In genomic region chr8:64849091-64849896, GRCm38 (mm10) we compare ENCODE assay signal across 8 mouse cellular contexts. TPM values are rescaled to one million over a fixed set of nuclear protein-coding genes. Genes with fewer than 3 reads are reported as not detected.
DNase-seq lines count a peak whose midpoint lies in the region; ATAC-seq and TF ChIP-seq lines count a peak whose summit lies in the region.

No protein-coding gene starts in this region.

- under 1% methylated on average over 59 of the region's 100 CpGs for WGBS in hindbrain, embryonic 11.5 days
- WGBS in macrophage (ENCODE audit: missing documents), result 1% methylated on average over 82 of the region's 100 CpGs
- under 1% methylated on average over 84 of the region's 100 CpGs for WGBS in stomach, embryonic 16.5 days

- H3K4me2 ChIP-seq in hindbrain, embryonic 11.5 days (replicated peaks; ENCODE audit: low read depth, low read length), result peak overlapping the region; percentile 70
- peak overlapping the region; percentile 86 for H3K4me2 ChIP-seq in stomach, embryonic 16.5 days (ENCODE audit: low read depth, low read length)

- peaks cover 30% of the 10 kb centered on the region for H3K4me1 ChIP-seq in G1E (ENCODE audit: insufficient read depth, low read depth, low read length)
- H3K4me1 ChIP-seq in hindbrain, embryonic 11.5 days (replicated peaks; ENCODE audit: control insufficient read depth, insufficient read depth, low read length), result peaks cover 4% of the 10 kb centered on the region
- peaks cover 8% of the 10 kb centered on the region for H3K4me1 ChIP-seq in stomach, embryonic 16.5 days (ENCODE audit: control insufficient read depth, insufficient read depth, low read length)

- peak; percentile 58 to 72 for DNase-seq in layer of hippocampus, postnatal 10 days (ENCODE audit: low spot score in 2 of 2)
- no peak for DNase-seq in layer of hippocampus, adult 9-10 months (ENCODE audit: low spot score)
- peak; percentile 13 for DNase-seq in G1E (ENCODE audit: low spot score)
- DNase-seq in embryo, embryonic 10 days (ENCODE audit: low spot score), result peak; percentile 47
- peak; percentile 74 for DNase-seq in hindbrain, embryonic 11.5 days (ENCODE audit: low spot score)
- no peak for DNase-seq in yolk sac, embryonic 10.5 days (ENCODE audit: low spot score)

- TF ChIP-seq CTCF in G1E (IDR thresholded peaks at IDR 0.05; ENCODE audit: low read depth, low read length), result no peak

- H3K4me3 ChIP-seq in G1E (ENCODE audit: low read depth, low read length) (peak overlapping the region; percentile 86), macrophage (ENCODE audit: inconsistent target) (peak overlapping the region; percentile 32)
- peak overlapping the region; percentile 79 for H3K4me3 ChIP-seq in hindbrain, embryonic 11.5 days (ENCODE audit: low read depth, low read length)
- H3K4me3 ChIP-seq in stomach, embryonic 16.5 days (replicated peaks; ENCODE audit: low read length), result peak overlapping the region; percentile 76

- H3K79me2 ChIP-seq in macrophage (ENCODE audit: inconsistent target), result peaks cover 47% of the 10 kb centered on the region

- no peaks in the 10 kb centered on the region for H3K9me3 ChIP-seq in G1E (replicated peaks)
- no peaks in the 10 kb centered on the region for H3K9me3 ChIP-seq in hindbrain, embryonic 11.5 days (ENCODE audit: control insufficient read depth, low read length)
- no peaks in the 10 kb centered on the region for H3K9me3 ChIP-seq in stomach, embryonic 16.5 days (replicated peaks; ENCODE audit: control insufficient read depth, low read length)

- peak overlapping the region; percentile 88 for H3K27ac ChIP-seq in hindbrain, embryonic 11.5 days (ENCODE audit: low read depth, low read length)
- no peak overlapping the region for H3K27ac ChIP-seq in macrophage
- peak overlapping the region; percentile 65 for H3K27ac ChIP-seq in stomach, embryonic 16.5 days (ENCODE audit: low read length)

- ATAC-seq in G1E (ENCODE audit: extremely low read depth, insufficient number of reproducible peaks, low FRiP score, poor library complexity, severe bottlenecking), result 0 out of 2 replicates have a peak, but pooled peaks have one; percentile 24
- peak; percentile 87 for ATAC-seq in hindbrain, embryonic 11.5 days (ENCODE audit: low FRiP score)
- ATAC-seq in stomach, embryonic 16.5 days (ENCODE audit: insufficient read depth, low FRiP score), result peak; percentile 78

- peaks cover 13% of the 10 kb centered on the region for H3K27me3 ChIP-seq in G1E (ENCODE audit: insufficient read depth, low read length)
- no peaks in the 10 kb centered on the region for H3K27me3 ChIP-seq in hindbrain, embryonic 11.5 days (ENCODE audit: control insufficient read depth, insufficient read depth, low read length)
- H3K27me3 ChIP-seq in stomach, embryonic 16.5 days (ENCODE audit: control insufficient read depth, insufficient read depth, low read length), result no peaks in the 10 kb centered on the region

- H3K9ac ChIP-seq in hindbrain, embryonic 11.5 days (ENCODE audit: low read depth, low read length), result peak overlapping the region; percentile 93
- peak overlapping the region; percentile 88 for H3K9ac ChIP-seq in stomach, embryonic 16.5 days (ENCODE audit: low read length)

- peaks cover 2% of the 10 kb centered on the region for H3K36me3 ChIP-seq in G1E (replicated peaks)
- no peaks in the 10 kb centered on the region for H3K36me3 ChIP-seq in hindbrain, embryonic 11.5 days (ENCODE audit: control insufficient read depth, insufficient read depth, low read length)
- H3K36me3 ChIP-seq in macrophage (ENCODE audit: inconsistent target), result no peaks in the 10 kb centered on the region
- no peaks in the 10 kb centered on the region for H3K36me3 ChIP-seq in stomach, embryonic 16.5 days (ENCODE audit: control insufficient read depth, insufficient read depth, low read length)

RNA-seq across cellular contexts. Expression of gene Klhl2, which starts 0.5 kb away (rescaled TPM):
- total RNA-seq in layer of hippocampus, postnatal 10 days (2021), result 100 to 1,000 TPM; 193 to 203 TPM
- total RNA-seq in G1E (2014; fragmentation: Nextera tagmentation) (8.6 and 8.9 TPM in 2 replicates), G1E (2017) (14.1 and 14.2 TPM in 2 replicates)
- polyA plus RNA-seq in G1E (2012) (4.1 and 4.2 TPM in 2 replicates), macrophage (2018) (7.7 to 17.3 TPM (median 9.3 TPM) in 3 replicates)
- polyA plus RNA-seq in hindbrain, embryonic 11.5 days (2014; fragmentation: Nextera tagmentation; extraction: Ambion mirVana), result 14.9 and 19.3 TPM in 2 replicates
- 10 to 100 TPM in 25 of 26 experiments, 1 to 10 TPM in 1; 8.4 to 41.7 (median 20.7) TPM for total RNA-seq in macrophage (2018; cell fraction: chromatin; rRNA removed)
- total RNA-seq in macrophage (2018; cell fraction: cytosol; rRNA removed), result 10 to 100 TPM in 8 of 26 experiments, 1 to 10 TPM in 18; 5.4 to 13.4 (median 9.1) TPM
- 10 to 100 TPM in 21 of 26 experiments, 1 to 10 TPM in 5; 7.7 to 27.2 (median 13.6) TPM for total RNA-seq in macrophage (2018; cell fraction: nucleus; rRNA removed)
- 4.1 and 5.6 TPM in 2 replicates for polyA plus RNA-seq in stomach, embryonic 16.5 days (2015; fragmentation: Nextera tagmentation; extraction: Ambion mirVana)

Comparison
In these comparisons a context has a peak if more than half of its experiments do, and no peak if none do; other contexts are left out.
1. DNase-seq: peak in layer of hippocampus, postnatal 10 days (2 of 2), G1E (single experiment), embryo, embryonic 10 days (single experiment) and hindbrain, embryonic 11.5 days (single experiment); none in layer of hippocampus, adult 9-10 months (single experiment) and yolk sac, embryonic 10.5 days (single experiment).
2. ATAC-seq: peak in every context shown above with its lines; median percentile 87 in hindbrain, embryonic 11.5 days; 78 in stomach, embryonic 16.5 days; 24 in G1E.
3. H3K4me3 ChIP-seq: peak in every context shown above with its lines; median percentile 86 in G1E; 79 in hindbrain, embryonic 11.5 days; 76 in stomach, embryonic 16.5 days; 32 in macrophage.